Mouse (Mus musculus): Measurements from ENCODE around the gene Nosip.
A peak's percentile ranks its signal among the peaks of the same experiment; 100 is the strongest.

The Nosip gene

GRCm38 (mm10) chr7:45036702-45037101 lies 25.5 kb upstream of the Nosip start:
- DNase-seq, result no peak

- no peak for DNase-seq
Observed at GRCm38 (mm10) chr7:45037720-45038361, 24.4 kb upstream of the Nosip start.

GRCm38 (mm10) chr7:45038411-45038810 lies 23.8 kb upstream of the Nosip start:
- DNase-seq, result no peak

- no peak for DNase-seq
Observed at GRCm38 (mm10) chr7:45040851-45041250, 21.4 kb upstream of the Nosip start.

- DNase-seq, result no peak
Observed at GRCm38 (mm10) chr7:45043307-45043706, 18.9 kb upstream of the Nosip start.

- DNase-seq, result no peak
Observed at GRCm38 (mm10) chr7:45045741-45046140, 16.5 kb upstream of the Nosip start.

GRCm38 (mm10) chr7:45046853-45047350 lies 15.3 kb upstream of the Nosip start:
- no peak for DNase-seq

- no peak for DNase-seq
Observed at GRCm38 (mm10) chr7:45047491-45047890, 14.7 kb upstream of the Nosip start.

GRCm38 (mm10) chr7:45048001-45048890 lies 14.0 kb upstream of the Nosip start:
- no peak for DNase-seq

- DNase-seq, result no peak
Observed at GRCm38 (mm10) chr7:45048923-45049657, 13.1 kb upstream of the Nosip start.

GRCm38 (mm10) chr7:45050945-45051600 lies 11.2 kb upstream of the Nosip start:
- DNase-seq, result peak; percentile 65

GRCm38 (mm10) chr7:45051601-45051974 lies 10.6 kb upstream of the Nosip start:
- no peak for DNase-seq

- DNase-seq, result peak; percentile 67
Observed at GRCm38 (mm10) chr7:45052181-45052861, 9.9 kb upstream of the Nosip start.

GRCm38 (mm10) chr7:45052862-45053116 lies 9.4 kb upstream of the Nosip start, which contains the start of gene Prr12:
Gene Prr12 (minus strand): TSS chr7:45052881.
- no peak for DNase-seq

GRCm38 (mm10) chr7:45053117-45053930 lies 8.9 kb upstream of the Nosip start:
- DNase-seq, result peak; percentile 70

- DNase-seq, result peak; percentile 91
Observed at GRCm38 (mm10) chr7:45053931-45054510, 8.2 kb upstream of the Nosip start.

GRCm38 (mm10) chr7:45056329-45056971 lies 5.8 kb upstream of the Nosip start:
- DNase-seq, result no peak

- no peak for DNase-seq
Observed at GRCm38 (mm10) chr7:45056972-45057348, 5.3 kb upstream of the Nosip start.

GRCm38 (mm10) chr7:45058607-45059571 lies 3.3 kb upstream of the Nosip start:
- DNase-seq, result peak; percentile 54

Measured in right cerebral cortex, postnatal 25 days (tissue).